Mouse (Mus musculus): ENCODE data around the gene Ankrd60. TPM values are rescaled to one million over a fixed set of nuclear protein-coding genes. Genes with fewer than 3 reads are reported as not detected.

Gene Ankrd60
- polyA plus RNA-seq, 2 experiments from 2014 or later: 0.86 TPM; not detected in 1

DNA sequence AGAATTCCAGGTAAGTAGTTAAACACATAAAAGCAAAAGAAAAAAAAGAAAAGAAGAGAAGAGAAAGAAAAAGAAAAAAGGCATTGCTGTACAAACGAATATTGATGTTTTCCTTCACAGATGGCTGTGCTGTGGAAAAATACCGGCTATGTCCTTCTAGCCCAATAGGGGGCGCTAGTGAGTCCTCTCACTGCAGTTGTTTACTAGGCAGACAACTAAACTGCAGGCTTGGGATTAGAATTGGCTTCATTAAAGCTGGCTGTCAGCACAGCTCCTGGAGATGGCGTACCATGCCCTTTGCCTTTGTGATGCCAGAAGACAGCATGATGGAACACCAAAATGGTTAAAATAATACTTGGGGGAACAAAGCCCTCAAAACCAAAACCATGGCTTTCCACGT is 5.3 kb upstream of the Ankrd60 start:
- ATAC-seq: no peak

DNA sequence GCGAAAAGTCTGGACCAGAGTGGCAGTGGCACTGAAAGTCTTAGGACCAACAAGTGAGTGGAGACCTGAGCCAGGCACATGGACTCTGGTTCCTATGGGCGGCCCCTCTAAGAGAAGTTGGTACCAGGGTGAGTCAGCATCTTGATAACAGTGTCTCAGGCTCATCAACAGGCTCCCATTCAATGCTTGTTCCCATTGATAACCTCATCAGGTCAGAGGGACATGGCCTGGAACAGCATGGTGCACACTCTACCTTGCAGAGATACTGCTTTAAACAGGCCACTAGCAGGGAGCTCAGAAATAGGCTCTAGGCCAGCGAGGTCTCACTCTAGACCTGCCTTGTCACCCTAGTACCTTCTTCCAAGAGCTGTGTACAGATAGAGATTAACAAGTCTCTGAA is 4.7 kb upstream of the Ankrd60 start:
- ATAC-seq: no peak

DNA sequence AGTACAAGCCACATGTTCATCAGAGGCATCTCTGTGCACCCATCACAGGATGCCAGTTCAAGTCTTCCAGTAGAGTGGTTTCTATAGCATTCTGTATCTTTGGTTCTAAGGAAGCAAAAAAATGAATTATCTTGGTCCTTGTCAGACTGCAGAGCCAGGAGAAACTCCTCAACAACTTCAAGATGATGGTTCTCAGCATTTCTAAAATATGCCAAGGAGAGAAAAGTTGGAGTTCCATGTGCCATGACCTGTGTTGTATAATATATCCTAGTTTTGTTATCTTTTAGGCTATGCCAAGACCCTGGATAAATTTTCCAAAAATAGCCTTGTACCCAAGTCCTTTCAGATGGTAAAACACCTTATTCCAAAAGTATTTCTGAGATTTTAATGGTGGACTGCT is 2.9 kb upstream of the Ankrd60 start:
- ATAC-seq: no peak

DNA sequence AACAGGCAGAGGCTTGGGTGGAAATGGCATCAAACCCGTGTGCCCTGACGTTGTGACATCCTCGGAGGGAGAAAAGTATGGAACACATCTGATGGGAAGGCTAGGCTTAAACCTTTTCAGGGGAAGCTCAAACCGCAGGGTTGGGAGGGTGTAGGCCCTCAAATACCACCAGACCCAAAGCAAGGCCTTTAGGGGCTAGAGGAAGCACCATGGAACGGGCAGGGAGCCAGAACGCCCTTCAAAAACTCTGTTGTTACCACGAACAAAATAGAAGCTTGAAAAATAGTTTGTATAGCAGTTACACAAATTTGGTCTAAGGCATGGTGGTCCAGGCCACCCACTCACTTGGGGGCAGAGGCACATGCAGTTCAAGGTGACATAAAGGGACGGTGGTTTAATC is 430 bp upstream of the Ankrd60 start:
- ATAC-seq: peak; percentile 24

DNA sequence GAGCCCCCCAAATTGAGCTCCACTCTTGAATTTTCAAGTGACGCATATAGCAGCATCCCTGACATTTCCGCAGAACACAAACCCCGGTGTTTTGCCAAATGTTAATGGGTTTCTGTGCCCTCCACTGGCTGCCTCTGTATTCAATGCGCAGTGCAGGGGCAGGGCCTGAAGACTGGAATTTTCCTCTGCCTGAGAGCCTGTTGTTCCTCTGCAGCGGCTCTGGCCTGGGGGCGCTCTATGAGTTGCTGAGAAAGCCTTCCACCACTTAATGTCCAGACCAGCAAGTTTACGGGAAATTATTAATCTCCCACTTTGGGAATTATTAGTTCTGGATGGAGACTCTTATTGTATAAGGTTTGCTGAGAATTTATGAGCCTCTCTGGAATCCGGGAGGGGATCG is 14.0 kb downstream of the Ankrd60 start:
- no peak for ATAC-seq

DNA sequence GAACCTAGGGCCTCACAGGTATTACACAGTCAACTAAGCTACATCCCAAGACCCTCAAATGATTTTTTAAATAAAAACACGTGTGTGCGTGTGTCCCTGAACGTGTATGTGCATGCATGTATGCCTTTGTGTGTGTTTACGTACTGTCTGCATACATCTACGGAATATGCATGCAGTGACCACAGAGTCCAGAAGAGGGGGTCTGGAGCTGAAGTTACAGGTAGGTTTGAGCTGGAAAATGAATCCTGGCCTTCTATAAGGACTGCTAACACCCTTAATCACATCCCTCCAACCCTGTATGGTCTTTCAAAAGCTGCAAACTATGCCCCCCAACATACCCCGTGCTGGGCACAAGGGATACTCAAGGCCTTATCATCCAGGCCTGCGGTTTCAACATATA is 14.8 kb downstream of the Ankrd60 start:
- ATAC-seq: no peak

DNA sequence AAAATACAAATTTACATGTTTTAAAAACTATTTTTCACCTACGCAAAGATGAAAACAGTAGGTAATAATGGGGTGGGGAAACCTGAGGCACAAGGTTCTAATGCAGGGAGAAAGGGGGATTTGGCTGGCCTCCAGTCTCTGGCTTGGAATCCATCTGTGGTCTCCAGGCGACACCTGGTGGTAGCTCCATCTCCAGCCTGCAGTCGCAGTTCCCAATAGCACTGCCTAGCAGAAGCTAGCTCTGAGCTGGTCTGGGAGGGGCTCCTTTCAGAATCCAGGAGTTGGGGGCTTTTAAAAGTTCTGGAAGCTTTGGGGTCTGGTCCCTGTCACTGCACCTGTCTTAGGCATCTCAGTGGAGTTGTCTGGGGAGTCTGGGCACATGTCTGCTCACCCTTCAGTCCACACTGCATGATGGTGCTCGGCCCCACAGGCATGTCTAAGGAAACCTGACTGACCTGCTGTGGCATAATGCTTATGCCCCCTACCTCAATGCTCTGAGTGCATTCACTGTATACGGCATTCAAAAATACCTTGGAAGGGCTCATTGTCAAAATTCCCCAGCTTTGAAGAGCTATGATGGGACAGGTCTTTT is 16.2 kb downstream of the Ankrd60 start:
- peak; percentile 60 for ATAC-seq

DNA sequence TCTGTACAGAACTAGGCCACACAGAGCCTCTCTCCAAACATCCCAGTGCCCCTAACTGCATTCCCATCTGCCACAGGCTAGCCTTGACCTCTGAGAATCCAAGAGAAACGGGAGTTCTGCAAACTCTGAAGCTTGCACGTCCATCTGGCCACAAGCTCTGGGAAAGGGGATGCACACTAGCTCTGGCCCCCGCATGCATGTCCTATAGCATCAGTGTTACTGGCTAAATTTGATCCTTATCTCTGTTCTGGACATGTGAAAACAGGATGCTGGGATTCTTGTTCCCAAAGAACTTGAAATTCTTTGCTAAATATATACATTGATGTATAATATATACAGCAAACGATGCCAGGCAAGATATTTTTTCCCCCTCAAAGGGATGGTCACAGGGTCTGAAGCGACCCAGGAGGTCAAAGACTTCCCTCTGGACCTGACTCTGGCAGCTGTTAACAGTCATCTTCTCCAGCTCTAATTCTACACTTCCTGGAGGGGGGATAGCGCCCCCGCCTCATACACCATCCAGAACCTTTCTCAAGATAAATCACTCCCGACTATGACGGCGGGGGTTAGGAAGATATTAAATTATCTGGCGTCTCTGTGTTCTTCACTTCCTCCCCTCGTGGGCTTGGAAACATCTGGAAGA is 19.3 kb downstream of the Ankrd60 start:
- ATAC-seq: no peak

DNA sequence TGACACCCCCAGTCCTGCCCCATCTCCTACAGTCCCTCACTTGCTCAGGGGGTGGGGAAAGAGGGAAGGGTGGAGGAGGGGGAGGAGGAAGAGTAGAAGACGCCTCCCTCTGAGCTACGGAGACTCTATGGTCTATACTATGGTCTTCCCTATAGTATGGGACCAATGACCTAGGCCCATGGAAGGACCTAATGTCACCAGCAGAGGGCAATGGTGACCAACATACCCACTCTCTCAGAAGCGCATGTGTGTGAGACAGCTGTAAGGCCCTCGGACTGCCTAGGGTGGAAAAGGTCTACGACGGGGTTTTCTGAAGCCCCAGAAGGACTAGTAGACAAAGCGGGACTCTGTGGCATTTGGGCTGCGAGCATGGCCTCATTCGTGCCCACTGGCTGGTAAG is 24.3 kb downstream of the Ankrd60 start:
- ATAC-seq: peak; percentile 65

DNA sequence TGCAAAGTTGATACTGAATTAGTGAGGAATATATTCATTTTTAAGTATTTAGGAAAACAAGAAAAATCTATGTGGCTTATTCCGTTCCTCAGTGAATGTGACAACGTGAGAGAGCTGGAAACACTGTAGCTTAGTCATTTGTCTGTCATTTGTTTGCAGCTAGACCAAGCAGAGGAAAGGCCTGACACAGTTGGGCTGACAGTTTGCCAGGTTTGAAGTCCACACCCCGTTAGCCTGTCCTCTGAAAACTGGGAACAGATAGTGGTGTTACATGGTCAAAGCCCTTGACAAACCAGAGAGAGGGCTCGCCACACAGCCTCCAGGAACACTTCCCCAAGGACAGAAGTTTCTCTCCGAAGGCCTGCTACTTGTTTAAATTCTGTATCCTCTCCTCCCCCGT is 27.5 kb downstream of the Ankrd60 start:
- ATAC-seq: no peak

DNA sequence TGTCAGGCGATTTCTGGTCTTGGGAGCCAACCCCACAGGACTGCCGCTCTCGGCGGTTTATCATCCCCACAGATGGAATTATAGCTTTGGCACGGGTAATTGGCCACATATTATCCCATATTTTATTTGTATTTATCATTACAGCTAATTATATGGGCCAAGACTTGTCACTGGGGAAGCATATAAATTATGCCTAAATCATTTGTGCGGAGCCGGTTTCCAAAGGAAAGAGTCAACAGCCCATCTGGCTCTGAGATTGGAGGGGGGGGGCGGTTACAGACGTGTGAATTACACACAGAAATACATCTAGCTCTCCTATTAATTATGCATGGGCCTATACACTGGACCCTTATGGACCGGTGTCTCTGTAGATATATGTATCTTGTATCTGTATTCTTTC is 28.9 kb downstream of the Ankrd60 start:
- no peak for ATAC-seq

DNA sequence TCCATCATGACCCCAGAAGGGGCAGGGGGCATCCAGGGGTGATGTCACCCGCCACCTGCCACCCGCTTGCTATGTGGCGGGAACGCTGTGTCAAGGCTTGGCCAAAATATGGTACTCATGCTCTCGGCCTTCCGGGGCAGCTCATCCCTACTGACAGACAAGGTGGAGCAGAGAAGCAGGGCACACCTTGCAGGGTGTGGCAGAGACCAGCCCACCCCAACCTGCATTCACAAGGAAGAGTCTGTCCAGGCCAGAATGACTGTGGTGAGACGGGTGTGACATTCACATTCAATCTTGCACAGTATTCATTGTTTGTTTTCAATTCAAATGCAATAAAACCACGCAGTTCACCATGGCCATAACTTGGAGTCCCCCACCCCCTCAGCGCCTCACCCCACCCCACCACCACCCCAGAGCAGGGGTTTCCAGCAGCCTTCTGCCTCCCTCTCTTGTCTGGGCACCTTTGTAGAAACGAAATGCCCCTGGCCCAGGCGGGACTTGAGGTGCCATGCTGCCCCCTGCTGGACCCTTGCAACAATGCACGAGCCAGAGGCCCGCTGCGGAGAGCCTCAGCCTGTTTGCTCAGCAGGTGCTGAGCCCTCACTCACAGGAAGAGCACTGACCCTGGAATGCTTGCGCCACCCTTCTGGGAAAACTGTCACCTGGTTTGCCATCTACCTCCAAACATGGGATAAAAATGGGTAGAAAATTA is 32.0 kb downstream of the Ankrd60 start:
- peak; percentile 95 for ATAC-seq

DNA sequence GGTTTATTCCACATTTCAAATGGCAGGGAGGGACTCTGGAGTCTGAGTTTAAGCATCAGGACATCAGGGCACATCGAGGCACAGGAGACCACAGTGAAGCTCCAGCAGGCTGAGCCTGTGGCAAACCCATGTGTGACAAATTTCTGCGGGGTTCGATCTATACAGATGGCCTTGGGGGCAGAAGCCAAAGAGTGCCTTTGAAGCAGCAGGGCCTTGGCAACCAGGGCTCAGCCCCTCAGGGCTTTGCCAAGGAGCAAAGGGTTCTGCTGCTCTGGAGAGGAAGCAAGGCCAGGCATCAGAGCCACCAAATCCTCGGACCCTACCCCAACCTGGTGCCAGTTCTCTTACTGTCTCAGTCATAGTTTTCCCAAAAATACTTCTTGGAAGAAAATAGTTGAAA is 35.4 kb downstream of the Ankrd60 start:
- no peak for ATAC-seq

DNA sequence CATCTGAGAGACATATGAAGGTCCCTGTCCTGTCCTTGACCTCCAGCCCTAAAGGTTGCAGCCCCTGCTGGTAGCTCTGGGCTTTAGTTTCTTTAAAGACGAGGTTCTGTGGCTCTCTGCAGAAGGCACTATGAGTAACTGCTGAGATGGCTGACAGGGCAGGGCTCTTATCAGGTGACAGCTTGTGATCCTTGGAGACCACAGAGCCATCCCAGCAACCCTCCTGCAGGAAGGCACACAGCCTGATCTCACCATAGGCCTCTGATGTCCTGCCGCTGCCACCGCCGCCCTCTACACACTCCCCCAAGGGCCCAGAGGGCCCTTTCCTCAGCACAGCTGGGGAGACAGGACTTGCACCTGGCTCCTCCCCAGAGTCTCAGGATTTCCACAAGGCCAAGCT is 36.4 kb downstream of the Ankrd60 start:
- no peak for ATAC-seq

DNA sequence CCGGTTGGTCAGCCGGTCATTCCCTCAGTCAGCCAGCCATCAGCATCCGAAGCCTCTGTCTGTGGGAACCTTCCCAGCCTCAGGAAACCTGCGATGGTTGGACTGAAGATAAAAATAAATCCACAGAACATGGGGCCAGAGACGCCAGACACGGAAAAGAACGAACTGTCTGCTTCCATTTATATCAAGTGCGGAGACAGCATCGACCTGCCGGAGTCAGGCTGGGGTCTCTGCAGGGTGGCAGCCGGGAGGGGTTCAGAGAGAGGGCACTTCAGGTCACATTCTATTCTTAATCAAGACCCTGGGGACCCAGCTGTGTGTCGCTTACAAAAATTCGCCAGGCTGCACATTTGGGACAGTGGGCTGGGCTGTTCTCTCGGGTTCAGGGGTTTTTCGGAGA is 38.4 kb downstream of the Ankrd60 start:
- ATAC-seq: no peak

DNA sequence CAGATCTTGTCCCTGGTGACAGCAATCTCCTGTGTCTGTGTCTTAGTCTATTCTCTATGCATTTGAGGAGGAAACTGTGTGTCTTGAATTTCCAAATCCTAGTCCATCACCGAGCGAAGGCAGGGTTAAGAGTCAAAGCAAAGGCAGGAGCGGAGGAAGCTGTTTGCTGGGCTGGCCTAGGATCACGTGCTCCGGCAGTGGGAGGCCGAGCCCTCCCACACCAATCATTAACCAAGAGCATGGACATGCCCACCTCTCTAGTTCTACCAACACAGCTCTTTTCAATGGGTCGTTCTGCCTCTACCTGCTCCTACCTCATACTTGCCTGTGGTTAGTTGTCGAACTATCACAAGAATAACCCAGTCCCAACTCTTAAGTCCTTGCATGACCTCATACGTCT is 42.3 kb downstream of the Ankrd60 start:
- ATAC-seq: no peak

DNA sequence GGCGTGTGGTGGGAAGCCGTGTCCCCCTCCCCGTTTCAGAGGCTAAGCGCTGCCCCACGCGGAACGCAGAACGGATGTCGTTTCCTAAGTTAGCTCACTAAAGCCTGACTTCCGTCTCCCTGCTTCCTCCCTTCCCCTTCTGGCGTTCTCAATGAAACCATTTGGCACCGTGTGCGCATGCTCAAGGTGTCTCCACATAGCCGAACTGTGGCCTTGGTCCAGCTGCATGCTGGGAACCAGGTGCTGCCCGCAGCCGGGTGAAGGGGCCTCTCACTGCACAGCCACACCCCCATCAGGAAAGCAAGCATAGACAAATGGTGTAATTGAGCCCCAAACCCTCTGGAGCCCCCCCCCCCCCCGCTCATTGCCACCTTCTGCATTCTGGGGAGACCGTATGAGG is 42.8 kb downstream of the Ankrd60 start:
- no peak for ATAC-seq

DNA sequence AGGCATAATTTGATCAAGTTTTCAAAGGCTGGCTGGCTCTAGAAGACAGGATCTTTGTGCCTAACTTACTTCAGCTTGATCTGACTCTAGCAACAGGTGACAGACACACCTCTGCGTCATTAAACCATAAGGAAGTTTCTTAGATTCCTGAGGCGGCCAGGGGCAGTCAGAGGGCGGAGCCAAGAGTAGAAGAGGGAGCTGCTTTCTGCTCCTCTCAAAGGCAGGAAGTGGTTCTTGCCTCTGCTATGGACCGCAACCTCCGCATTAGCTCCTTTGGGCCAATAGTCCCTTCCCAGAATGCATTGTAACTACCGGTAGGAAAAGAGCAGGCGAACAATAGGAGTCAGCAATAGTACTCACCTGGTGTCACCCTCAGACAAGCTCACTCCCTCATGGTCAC is 43.6 kb downstream of the Ankrd60 start:
- peak; percentile 98 for ATAC-seq

DNA sequence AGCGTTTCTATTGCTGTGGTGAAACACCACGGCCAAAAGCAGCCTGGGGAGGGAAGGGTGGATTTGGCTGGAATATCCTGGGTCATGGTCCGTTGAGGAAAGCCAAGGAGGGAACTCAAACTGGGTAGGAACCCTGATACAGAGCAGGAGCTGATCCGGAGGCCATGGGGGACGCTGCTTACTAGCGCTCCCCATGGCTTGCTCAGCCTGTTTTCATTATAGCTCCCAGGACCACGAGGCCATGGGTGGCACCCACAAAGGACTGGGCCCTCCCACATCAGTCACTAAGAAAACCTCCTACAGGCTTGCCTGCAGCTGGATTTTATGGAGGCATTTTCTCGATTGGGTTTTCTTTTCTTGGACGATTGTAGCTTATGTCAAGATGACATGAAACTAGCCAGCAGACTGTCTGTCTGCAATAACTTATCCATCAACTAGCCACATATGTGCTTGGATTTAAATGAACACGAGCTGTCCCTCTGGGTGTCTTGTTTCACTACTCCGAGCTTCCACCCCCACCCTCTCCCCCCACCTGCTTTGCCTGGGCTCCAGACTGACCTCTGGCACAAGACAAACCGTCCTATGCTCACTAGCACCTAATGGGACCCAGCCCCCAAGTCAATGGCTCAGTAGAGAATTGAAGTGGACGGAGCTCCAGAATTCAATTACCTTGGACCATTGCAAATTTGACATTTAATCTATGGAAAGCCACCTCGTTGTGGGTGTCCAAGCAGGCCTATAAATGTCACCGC is 45.3 kb downstream of the Ankrd60 start:
- ATAC-seq: no peak

DNA sequence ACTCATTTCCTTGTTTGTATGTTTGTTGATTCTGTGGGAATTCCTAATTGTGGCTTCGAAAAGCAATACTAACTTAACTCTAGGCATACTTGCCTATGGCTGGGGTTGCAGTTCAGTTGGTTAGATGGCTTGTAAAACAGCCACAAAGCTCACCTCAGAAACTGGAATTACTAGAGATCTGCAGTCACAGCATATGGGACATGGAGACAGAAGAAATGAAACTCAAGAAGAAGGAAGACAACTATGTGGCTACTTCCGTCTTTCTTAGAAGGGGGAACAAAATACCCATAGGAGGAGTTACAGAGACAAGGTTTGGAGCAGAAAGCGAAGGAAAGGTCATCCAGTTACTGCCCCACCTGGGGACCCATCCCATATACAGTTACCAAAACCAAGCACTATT is 49.7 kb downstream of the Ankrd60 start:
- no peak for ATAC-seq

DNA sequence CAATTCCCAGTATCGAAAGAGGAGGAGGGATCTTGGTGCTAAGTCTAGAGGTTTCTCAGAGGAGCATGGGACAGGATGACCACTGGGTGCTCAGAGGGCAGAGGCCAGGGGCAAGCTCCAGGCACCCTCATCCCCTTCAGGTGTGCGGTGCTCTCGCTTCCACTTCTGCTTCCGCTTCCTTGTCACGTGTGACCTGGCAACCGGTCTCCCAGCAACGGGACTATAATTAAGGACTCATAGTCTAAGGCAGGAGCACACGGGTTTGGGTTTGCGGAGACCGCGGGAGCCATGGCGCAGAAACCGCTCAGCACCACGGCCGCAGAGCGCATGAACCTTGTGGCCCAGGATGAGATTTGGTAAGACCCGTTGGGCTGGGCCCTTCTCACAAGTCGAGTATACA is 55.8 kb downstream of the Ankrd60 start, which contains the start of gene 1700021F07Rik:
Gene 1700021F07Rik, plus strand, starts transcription at position 211 of the 400 bp plus-strand sequence.
- ATAC-seq: no peak
